Mouse (Mus musculus): ENCODE data around the gene Srd5a3. TPM values are rescaled to one million over a fixed set of nuclear protein-coding genes. Genes with fewer than 3 reads are reported as not detected.

The Srd5a3 gene
- polyA plus RNA-seq, 1 experiment, result 17.7 TPM

- no peaks in the 10 kb centered on the region for H3K27me3 ChIP-seq (ENCODE audit: control insufficient read depth, insufficient read depth, low read length, poor library complexity, severe bottlenecking)
- H3K27ac ChIP-seq (ENCODE audit: insufficient read depth, low read length), result no peak overlapping the region
- H3K36me3 ChIP-seq (ENCODE audit: control insufficient read depth, insufficient read depth, low read length, poor library complexity, severe bottlenecking), result no peaks in the 10 kb centered on the region
- no peaks in the 10 kb centered on the region for H3K9me3 ChIP-seq (replicated peaks; ENCODE audit: control insufficient read depth, insufficient read depth, low read length, poor library complexity, severe bottlenecking)
- no peak overlapping the region for H3K4me3 ChIP-seq (ENCODE audit: low read depth, low read length)
- no peaks in the 10 kb centered on the region for H3K4me1 ChIP-seq (ENCODE audit: control insufficient read depth, insufficient read depth, low read length)
- no peak overlapping the region for H3K9ac ChIP-seq (ENCODE audit: low read depth, poor library complexity, severe bottlenecking)
- TF ChIP-seq CTCF (IDR thresholded peaks at IDR 0.05; ENCODE audit: low read depth, low read length), result no peak
- no peak for TF ChIP-seq POLR2A (IDR thresholded peaks at IDR 0.05; ENCODE audit: insufficient read depth, low read length)
- TF ChIP-seq EP300 (IDR thresholded peaks at IDR 0.05; ENCODE audit: insufficient read depth, low read depth, low read length), result no peak
Observed at GRCm38 (mm10) chr5:76115436-76116041, 24.5 kb upstream of the Srd5a3 start.

- H3K4me1 ChIP-seq (ENCODE audit: control insufficient read depth, insufficient read depth, low read length), result no peaks in the 10 kb centered on the region
- no peak overlapping the region for H3K27ac ChIP-seq (ENCODE audit: insufficient read depth, low read length)
- H3K9ac ChIP-seq (ENCODE audit: low read depth, poor library complexity, severe bottlenecking), result no peak overlapping the region
- H3K27me3 ChIP-seq (ENCODE audit: control insufficient read depth, insufficient read depth, low read length, poor library complexity, severe bottlenecking), result no peaks in the 10 kb centered on the region
- H3K4me3 ChIP-seq (ENCODE audit: low read depth, low read length), result no peak overlapping the region
- H3K36me3 ChIP-seq (ENCODE audit: control insufficient read depth, insufficient read depth, low read length, poor library complexity, severe bottlenecking), result no peaks in the 10 kb centered on the region
- H3K9me3 ChIP-seq (replicated peaks; ENCODE audit: control insufficient read depth, insufficient read depth, low read length, poor library complexity, severe bottlenecking), result peaks cover 4% of the 10 kb centered on the region; the same call in 1 of the 2 replicates
- no peak for TF ChIP-seq EP300 (IDR thresholded peaks at IDR 0.05; ENCODE audit: insufficient read depth, low read depth, low read length)
- no peak for TF ChIP-seq POLR2A (IDR thresholded peaks at IDR 0.05; ENCODE audit: insufficient read depth, low read length)
- peak; percentile 32 for TF ChIP-seq CTCF (IDR thresholded peaks at IDR 0.05; ENCODE audit: low read depth, low read length)
Observed at GRCm38 (mm10) chr5:76118441-76118840, 21.6 kb upstream of the Srd5a3 start.

GRCm38 (mm10) chr5:76120634-76121033 lies 19.4 kb upstream of the Srd5a3 start:
- no peak overlapping the region for H3K9ac ChIP-seq (ENCODE audit: low read depth, poor library complexity, severe bottlenecking)

GRCm38 (mm10) chr5:76127584-76128316 lies 12.3 kb upstream of the Srd5a3 start:
- Histone ChIP-seq H3K4me3 (ENCODE audit: low read depth, low read length) (no peak overlapping the region), H3K27ac (ENCODE audit: insufficient read depth, low read length) (no peak overlapping the region), H3K9ac (ENCODE audit: low read depth, poor library complexity, severe bottlenecking) (no peak overlapping the region), H3K36me3 (ENCODE audit: control insufficient read depth, insufficient read depth, low read length, poor library complexity, severe bottlenecking) (no peaks in the 10 kb centered on the region), H3K4me1 (ENCODE audit: control insufficient read depth, insufficient read depth, low read length) (no peaks in the 10 kb centered on the region), H3K27me3 (ENCODE audit: control insufficient read depth, insufficient read depth, low read length, poor library complexity, severe bottlenecking) (no peaks in the 10 kb centered on the region), H3K9me3 (replicated peaks; ENCODE audit: control insufficient read depth, insufficient read depth, low read length, poor library complexity, severe bottlenecking) (peaks cover 2% of the 10 kb centered on the region; the same call in 1 of the 2 replicates)
- TF ChIP-seq EP300 (IDR thresholded peaks at IDR 0.05; ENCODE audit: insufficient read depth, low read depth, low read length), result no peak
- no peak for TF ChIP-seq POLR2A (IDR thresholded peaks at IDR 0.05; ENCODE audit: insufficient read depth, low read length)
- TF ChIP-seq CTCF (IDR thresholded peaks at IDR 0.05; ENCODE audit: low read depth, low read length), result no peak

More at GRCm38 (mm10) chr5:76120634-76121033, 19.4 kb upstream of the Srd5a3 start:
- no peak overlapping the region for H3K4me3 ChIP-seq (ENCODE audit: low read depth, low read length)
- H3K9me3 ChIP-seq (replicated peaks; ENCODE audit: control insufficient read depth, insufficient read depth, low read length, poor library complexity, severe bottlenecking), result peaks cover 4% of the 10 kb centered on the region; the same call in 1 of the 2 replicates
- no peaks in the 10 kb centered on the region for H3K4me1 ChIP-seq (ENCODE audit: control insufficient read depth, insufficient read depth, low read length)
- TF ChIP-seq EP300 (IDR thresholded peaks at IDR 0.05; ENCODE audit: insufficient read depth, low read depth, low read length) (no peak), POLR2A (IDR thresholded peaks at IDR 0.05; ENCODE audit: insufficient read depth, low read length) (no peak), CTCF (IDR thresholded peaks at IDR 0.05; ENCODE audit: low read depth, low read length) (no peak)
- H3K27me3 ChIP-seq (ENCODE audit: control insufficient read depth, insufficient read depth, low read length, poor library complexity, severe bottlenecking), result no peaks in the 10 kb centered on the region
- H3K36me3 ChIP-seq (ENCODE audit: control insufficient read depth, insufficient read depth, low read length, poor library complexity, severe bottlenecking), result no peaks in the 10 kb centered on the region
- no peak overlapping the region for H3K27ac ChIP-seq (ENCODE audit: insufficient read depth, low read length)

- no peaks in the 10 kb centered on the region for H3K4me1 ChIP-seq (ENCODE audit: control insufficient read depth, insufficient read depth, low read length)
- H3K4me3 ChIP-seq (ENCODE audit: low read depth, low read length), result no peak overlapping the region
- no peak overlapping the region for H3K9ac ChIP-seq (ENCODE audit: low read depth, poor library complexity, severe bottlenecking)
- no peaks in the 10 kb centered on the region for H3K27me3 ChIP-seq (ENCODE audit: control insufficient read depth, insufficient read depth, low read length, poor library complexity, severe bottlenecking)
- H3K27ac ChIP-seq (ENCODE audit: insufficient read depth, low read length), result no peak overlapping the region
- no peak for TF ChIP-seq CTCF (IDR thresholded peaks at IDR 0.05; ENCODE audit: low read depth, low read length)
- no peak for TF ChIP-seq EP300 (IDR thresholded peaks at IDR 0.05; ENCODE audit: insufficient read depth, low read depth, low read length)
- no peak for TF ChIP-seq POLR2A (IDR thresholded peaks at IDR 0.05; ENCODE audit: insufficient read depth, low read length)
- H3K9me3 ChIP-seq (replicated peaks; ENCODE audit: control insufficient read depth, insufficient read depth, low read length, poor library complexity, severe bottlenecking), result no peaks in the 10 kb centered on the region
- no peaks in the 10 kb centered on the region for H3K36me3 ChIP-seq (ENCODE audit: control insufficient read depth, insufficient read depth, low read length, poor library complexity, severe bottlenecking)
Observed at GRCm38 (mm10) chr5:76130292-76130691, 9.8 kb upstream of the Srd5a3 start.

GRCm38 (mm10) chr5:76131990-76132389 lies 8.1 kb upstream of the Srd5a3 start:
- Histone ChIP-seq H3K4me3 (ENCODE audit: low read depth, low read length) (no peak overlapping the region), H3K27ac (ENCODE audit: insufficient read depth, low read length) (no peak overlapping the region), H3K9me3 (replicated peaks; ENCODE audit: control insufficient read depth, insufficient read depth, low read length, poor library complexity, severe bottlenecking) (no peaks in the 10 kb centered on the region), H3K4me1 (ENCODE audit: control insufficient read depth, insufficient read depth, low read length) (no peaks in the 10 kb centered on the region), H3K27me3 (ENCODE audit: control insufficient read depth, insufficient read depth, low read length, poor library complexity, severe bottlenecking) (no peaks in the 10 kb centered on the region), H3K36me3 (ENCODE audit: control insufficient read depth, insufficient read depth, low read length, poor library complexity, severe bottlenecking) (no peaks in the 10 kb centered on the region), H3K9ac (ENCODE audit: low read depth, poor library complexity, severe bottlenecking) (no peak overlapping the region)
- TF ChIP-seq EP300 (IDR thresholded peaks at IDR 0.05; ENCODE audit: insufficient read depth, low read depth, low read length), result no peak
- no peak for TF ChIP-seq CTCF (IDR thresholded peaks at IDR 0.05; ENCODE audit: low read depth, low read length)
- no peak for TF ChIP-seq POLR2A (IDR thresholded peaks at IDR 0.05; ENCODE audit: insufficient read depth, low read length)
